In the genomic region with DNA sequence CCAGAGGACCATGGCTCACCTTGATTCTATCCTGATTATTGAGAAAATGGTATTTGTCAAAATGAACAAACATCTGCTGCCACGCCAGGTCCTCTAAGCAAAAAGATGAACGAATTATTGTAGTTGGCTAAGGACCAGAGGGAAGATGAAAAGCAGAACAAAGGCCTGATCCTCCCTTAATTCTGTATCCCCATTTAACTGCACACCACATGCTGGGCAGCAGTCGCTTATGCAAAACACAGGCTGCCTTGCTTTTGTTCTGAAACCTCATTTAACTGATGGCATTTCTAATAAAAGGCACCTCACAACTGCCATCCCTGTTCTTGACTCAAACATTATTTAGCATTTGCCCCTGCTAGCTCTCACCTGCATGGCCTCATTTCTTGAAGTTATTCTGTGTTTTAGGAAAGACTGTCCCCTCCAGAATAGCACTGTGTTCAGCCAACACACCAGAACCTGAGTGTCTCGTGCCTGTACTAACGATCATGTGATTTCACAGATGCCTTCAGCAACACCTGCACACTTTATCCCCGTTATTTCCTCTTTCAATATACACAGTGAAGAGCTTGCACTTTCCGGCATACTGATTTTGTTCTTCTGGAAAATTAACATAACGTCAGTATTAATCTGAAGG, we compare ENCODE assay signal across 17 mouse cellular contexts.
A peak's percentile ranks its signal among the peaks of the same experiment; 100 is the strongest.
DNase-seq lines count a peak whose midpoint lies in the region; ATAC-seq and TF ChIP-seq lines count a peak whose summit lies in the region.
"Had no signal": no experiment of that assay in that cellular context is flagged by ENCODE, and none has a peak within 500 bp of the region (broad histone marks: within the 10 kb centered on the region; RNA-seq: fewer than 3 reads in every experiment).

No protein-coding gene starts in this region.

- no peaks in the 10 kb centered on the region for H3K27me3 ChIP-seq in hindbrain, embryonic 12.5 days
- H3K27me3 ChIP-seq in neural tube, embryonic 12.5 days (replicated peaks): no peaks in the 10 kb centered on the region
- H3K27me3 ChIP-seq in lung, postnatal 0 days (replicated peaks; ENCODE audit: insufficient read depth, low read length): no peaks in the 10 kb centered on the region

- no peaks in the 10 kb centered on the region for H3K36me3 ChIP-seq in hindbrain, embryonic 12.5 days
- H3K36me3 ChIP-seq in neural tube, embryonic 12.5 days: no peaks in the 10 kb centered on the region
- no peaks in the 10 kb centered on the region for H3K36me3 ChIP-seq in lung, postnatal 0 days (ENCODE audit: insufficient read depth, low read length)

- TF ChIP-seq EP300 in lung, postnatal 0 days (IDR thresholded peaks at IDR 0.05): no peak

- no peak overlapping the region for H3K4me2 ChIP-seq in hindbrain, embryonic 12.5 days (replicated peaks)
- no peak overlapping the region for H3K4me2 ChIP-seq in neural tube, embryonic 12.5 days (replicated peaks)
- H3K4me2 ChIP-seq in lung, postnatal 0 days (replicated peaks; ENCODE audit: low read depth, low read length): no peak overlapping the region
- H3K4me2 ChIP-seq: liver, embryonic 11.5 days had no signal

- no peaks in the 10 kb centered on the region for H3K9me3 ChIP-seq in hindbrain, embryonic 12.5 days (replicated peaks)
- H3K9me3 ChIP-seq in neural tube, embryonic 12.5 days: no peaks in the 10 kb centered on the region
- no peaks in the 10 kb centered on the region for H3K9me3 ChIP-seq in lung, postnatal 0 days (ENCODE audit: low read length)

- no peak overlapping the region for H3K9ac ChIP-seq in hindbrain, embryonic 12.5 days
- H3K9ac ChIP-seq in neural tube, embryonic 12.5 days: no peak overlapping the region
- no peak overlapping the region for H3K9ac ChIP-seq in lung, postnatal 0 days (replicated peaks; ENCODE audit: low read depth)

- H3K4me3 ChIP-seq in hindbrain, embryonic 12.5 days: no peak overlapping the region
- H3K4me3 ChIP-seq in neural tube, embryonic 12.5 days: no peak overlapping the region
- H3K4me3 ChIP-seq in lung, postnatal 0 days (ENCODE audit: low read depth, low read length): no peak overlapping the region
- H3K4me3 ChIP-seq: erythroblast, embryonic 14.5 days had no signal

- TF ChIP-seq CTCF in lung, postnatal 0 days (IDR thresholded peaks at IDR 0.05): no peak

- peak; percentile 61 for ATAC-seq in hindbrain, embryonic 12.5 days (ENCODE audit: low FRiP score)
- peak; percentile 65; the same call in 1 of the 2 replicates for ATAC-seq in neural tube, embryonic 12.5 days (ENCODE audit: low FRiP score, low read depth)
- no peak for ATAC-seq in lung, postnatal 0 days
- ATAC-seq: intestine, postnatal 0 days had no signal

- no peak overlapping the region for H3K27ac ChIP-seq in hindbrain, embryonic 12.5 days
- H3K27ac ChIP-seq in neural tube, embryonic 12.5 days: no peak overlapping the region
- no peak overlapping the region for H3K27ac ChIP-seq in lung, postnatal 0 days (ENCODE audit: low read length)

- 0 out of 2 replicates have a peak, but pooled peaks cover 2% of the 10 kb centered on the region for H3K4me1 ChIP-seq in hindbrain, embryonic 12.5 days
- no peaks in the 10 kb centered on the region for H3K4me1 ChIP-seq in neural tube, embryonic 12.5 days
- H3K4me1 ChIP-seq in lung, postnatal 0 days (ENCODE audit: insufficient read depth, low read depth, low read length): no peaks in the 10 kb centered on the region

- WGBS in hindbrain, embryonic 12.5 days: 49% methylated on average over 8 of the region's 8 CpGs
- 38% methylated on average over 8 of the region's 8 CpGs for WGBS in neural tube, embryonic 12.5 days
- 62% methylated on average over 8 of the region's 8 CpGs for WGBS in lung, postnatal 0 days

- peak; percentile 21 for DNase-seq in layer of hippocampus, adult 9-11 months
- no peak for DNase-seq in layer of hippocampus, adult 8-10 months (ENCODE audit: low spot score in 2 of 2)
- peak; percentile 38 for DNase-seq in ZHBTc4 (ENCODE audit: low read depth, low spot score)
- no peak for DNase-seq in lung, postnatal 4 days
- DNase-seq in lung, postnatal 0 days (ENCODE audit: low spot score): no peak
- no peak for DNase-seq in left cerebral cortex, adult 9 months (ENCODE audit: low spot score in 2 of 2)
- DNase-seq: cerebellum, adult 9-10 months; gastrocnemius, postnatal 10 days; heart, postnatal 14 days; kidney, postnatal 36 days; right cerebral cortex, postnatal 4 days; thymus, adult 18-20 months had no signal

Comparison
In these comparisons a context has a peak if more than half of its experiments do, and no peak if none do; other contexts are left out.
1. DNase-seq: peak in layer of hippocampus, adult 9-11 months (single experiment) and ZHBTc4 (single experiment); none in layer of hippocampus, adult 8-10 months (0 of 2), lung, postnatal 4 days (0 of 2), lung, postnatal 0 days (single experiment) and left cerebral cortex, adult 9 months (0 of 2).